Mouse (Mus musculus): ENCODE data around the gene Hist1h2ad. TPM values are rescaled to one million over a fixed set of nuclear protein-coding genes. Genes with fewer than 3 reads are reported as not detected.

Hist1h2ad gene
- polyA plus RNA-seq, 2 experiments: 4.7 to 10.4 TPM

DNA sequence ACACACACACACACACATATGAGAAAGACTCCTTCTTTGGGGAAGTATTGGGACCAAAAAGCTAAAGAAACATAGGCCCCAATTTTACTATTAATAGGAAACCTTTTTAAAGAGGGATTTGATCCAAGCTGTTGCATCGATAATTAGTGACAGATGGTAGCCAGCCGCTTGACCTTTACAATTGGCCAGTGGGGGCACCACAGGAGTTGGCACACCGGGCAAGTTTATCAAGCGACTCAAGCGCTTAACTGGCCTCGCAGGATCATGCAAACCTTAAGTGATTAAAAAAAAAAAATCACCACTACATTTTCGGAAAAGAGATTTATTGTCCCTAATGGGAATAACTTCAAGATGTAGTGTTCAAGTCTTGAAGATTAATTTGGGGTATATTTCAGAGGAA, 18.4 kb downstream of the Hist1h2ad start:
- DNase-seq (ENCODE audit: low read depth in 3 of 3, low spot score in 3 of 3): no peak
- 71% methylated on average over 7 of the region's 7 CpGs for WGBS (ENCODE audit: insufficient replicate concordance)
- Histone ChIP-seq H3K27me3 (ENCODE audit: control insufficient read depth, insufficient read depth, low read length) (no peaks in the 10 kb centered on the region), H3K27ac (peak overlapping the region; percentile 78), H3K4me3 (ENCODE audit: insufficient read depth in 1 of 2, low read depth in 2 of 2, low read length in 2 of 2) (no peak overlapping the region), H3K9me3 (ENCODE audit: control insufficient read depth, low read length) (no peaks in the 10 kb centered on the region), H3K36me3 (replicated peaks; ENCODE audit: control insufficient read depth, insufficient read depth, low read depth) (no peaks in the 10 kb centered on the region), H3K4me2 (ENCODE audit: low read depth) (no peak overlapping the region; the same call in 1 of the 2 replicates), H3K9ac (replicated peaks) (peak overlapping the region; percentile 49), H3K4me1 (replicated peaks; ENCODE audit: control insufficient read depth in 2 of 2, insufficient read depth in 2 of 2, low read length in 1 of 2) (peaks cover 43 to 46% of the 10 kb centered on the region in 2 experiments)
- no peak for TF ChIP-seq CTCF (IDR thresholded peaks at IDR 0.05; ENCODE audit: low read depth)
- TF ChIP-seq EP300 (IDR thresholded peaks at IDR 0.05; ENCODE audit: low read depth): no peak
- ATAC-seq (ENCODE audit: insufficient read depth): no peak

GRCm38 (mm10) chr13:23593051-23593770, 19.0 kb downstream of the Hist1h2ad start:
- H3K9me3 ChIP-seq (ENCODE audit: control insufficient read depth, low read length): no peaks in the 10 kb centered on the region
- peak overlapping the region; percentile 29 for H3K4me2 ChIP-seq (ENCODE audit: low read depth)
- DNase-seq (ENCODE audit: low read depth in 3 of 3, low spot score in 3 of 3) (no peak), ATAC-seq (ENCODE audit: insufficient read depth) (no peak)
- H3K27me3 ChIP-seq (ENCODE audit: control insufficient read depth, insufficient read depth, low read length): no peaks in the 10 kb centered on the region
- peak overlapping the region; percentile 78 for H3K27ac ChIP-seq
- H3K4me3 ChIP-seq (ENCODE audit: insufficient read depth in 1 of 2, low read depth in 2 of 2, low read length in 2 of 2): no peak overlapping the region
- peak overlapping the region; percentile 49 for H3K9ac ChIP-seq (replicated peaks)
- H3K4me1 ChIP-seq (replicated peaks; ENCODE audit: control insufficient read depth in 2 of 2, insufficient read depth in 2 of 2, low read length in 1 of 2): peaks cover 44 to 48% of the 10 kb centered on the region in 2 experiments
- H3K36me3 ChIP-seq (replicated peaks; ENCODE audit: control insufficient read depth, insufficient read depth, low read depth): no peaks in the 10 kb centered on the region
- WGBS (ENCODE audit: insufficient replicate concordance): 8% methylated on average over 5 of the region's 5 CpGs
- TF ChIP-seq EP300 (IDR thresholded peaks at IDR 0.05; ENCODE audit: low read depth) (no peak), CTCF (IDR thresholded peaks at IDR 0.05; ENCODE audit: low read depth) (no peak)

DNA sequence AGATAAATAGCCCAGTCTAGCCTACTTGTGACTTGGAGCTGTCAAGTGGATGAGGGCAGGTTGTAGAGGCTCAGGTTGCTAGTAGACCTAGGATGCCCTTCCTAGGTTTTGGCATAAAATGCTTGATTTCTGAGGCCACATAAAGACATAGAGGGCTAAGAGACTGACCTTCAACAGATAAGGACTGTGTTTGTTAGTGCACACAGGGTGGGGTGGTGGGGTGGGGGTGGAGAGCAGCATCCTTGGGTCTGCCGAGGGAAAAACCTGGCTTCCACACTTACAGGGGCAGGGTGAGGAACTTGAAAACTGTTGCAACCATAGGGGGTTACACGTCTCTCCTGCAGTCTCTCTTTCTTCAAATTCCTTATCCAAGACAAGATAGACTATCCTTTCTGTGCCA, 21.0 kb downstream of the Hist1h2ad start:
- peak overlapping the region; percentile 97 for H3K27ac ChIP-seq
- H3K4me3 ChIP-seq (ENCODE audit: insufficient read depth in 1 of 2, low read depth in 2 of 2, low read length in 2 of 2): no peak overlapping the region; a peak in 1 of 4 replicates
- DNase-seq (ENCODE audit: low read depth in 3 of 3, low spot score in 3 of 3): no peak
- no peaks in the 10 kb centered on the region for H3K27me3 ChIP-seq (ENCODE audit: control insufficient read depth, insufficient read depth, low read length)
- no peaks in the 10 kb centered on the region for H3K9me3 ChIP-seq (ENCODE audit: control insufficient read depth, low read length)
- ATAC-seq (ENCODE audit: insufficient read depth): peak; percentile 27; the same call in 1 of the 2 replicates
- TF ChIP-seq CTCF (IDR thresholded peaks at IDR 0.05; ENCODE audit: low read depth) (no peak), EP300 (IDR thresholded peaks at IDR 0.05; ENCODE audit: low read depth) (no peak)
- 14% methylated on average over 2 of the region's 2 CpGs for WGBS (ENCODE audit: insufficient replicate concordance)
- no peaks in the 10 kb centered on the region for H3K36me3 ChIP-seq (replicated peaks; ENCODE audit: control insufficient read depth, insufficient read depth, low read depth)
- peaks cover 44 to 48% of the 10 kb centered on the region in 2 experiments for H3K4me1 ChIP-seq (replicated peaks; ENCODE audit: control insufficient read depth in 2 of 2, insufficient read depth in 2 of 2, low read length in 1 of 2)
- H3K4me2 ChIP-seq (ENCODE audit: low read depth): peak overlapping the region; percentile 63
- peak overlapping the region; percentile 76 for H3K9ac ChIP-seq (replicated peaks)

DNA sequence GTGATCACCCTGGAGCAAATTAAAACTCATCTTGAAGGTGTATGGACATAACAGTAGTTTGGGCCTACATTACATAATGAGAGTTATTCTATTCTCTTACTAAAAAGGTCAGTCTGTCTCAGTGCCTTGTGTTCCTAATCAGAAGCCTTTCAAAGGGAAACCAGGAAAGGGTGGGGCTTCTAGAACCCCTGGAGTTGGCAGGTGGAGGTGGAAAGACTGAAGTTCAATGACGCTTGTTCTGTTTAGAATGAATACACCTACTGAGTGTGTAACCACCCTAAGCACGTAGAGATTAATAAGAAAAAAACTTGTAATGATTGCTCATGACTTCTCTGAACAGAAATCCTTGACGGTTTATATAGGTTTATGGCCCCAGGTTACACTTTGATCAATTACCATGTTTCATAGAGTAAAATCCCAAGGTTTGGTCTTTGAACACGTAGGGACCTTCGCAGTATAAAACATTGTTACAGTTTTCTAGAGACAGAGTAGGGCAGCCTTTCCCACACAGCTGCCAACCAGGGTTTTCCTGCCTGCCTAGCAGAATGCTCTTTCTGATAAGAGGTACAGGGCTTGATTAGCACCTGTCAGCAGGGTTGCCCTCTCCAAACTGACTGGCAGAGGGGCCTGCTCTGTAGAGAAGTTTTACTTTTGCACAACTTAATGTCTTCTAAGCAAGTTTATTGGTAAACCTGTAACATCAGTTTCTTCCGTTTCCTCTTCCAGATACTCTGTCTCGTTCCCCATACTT, 21.6 kb downstream of the Hist1h2ad start:
- peaks cover 44 to 48% of the 10 kb centered on the region in 2 experiments for H3K4me1 ChIP-seq (replicated peaks; ENCODE audit: control insufficient read depth in 2 of 2, insufficient read depth in 2 of 2, low read length in 1 of 2)

DNA sequence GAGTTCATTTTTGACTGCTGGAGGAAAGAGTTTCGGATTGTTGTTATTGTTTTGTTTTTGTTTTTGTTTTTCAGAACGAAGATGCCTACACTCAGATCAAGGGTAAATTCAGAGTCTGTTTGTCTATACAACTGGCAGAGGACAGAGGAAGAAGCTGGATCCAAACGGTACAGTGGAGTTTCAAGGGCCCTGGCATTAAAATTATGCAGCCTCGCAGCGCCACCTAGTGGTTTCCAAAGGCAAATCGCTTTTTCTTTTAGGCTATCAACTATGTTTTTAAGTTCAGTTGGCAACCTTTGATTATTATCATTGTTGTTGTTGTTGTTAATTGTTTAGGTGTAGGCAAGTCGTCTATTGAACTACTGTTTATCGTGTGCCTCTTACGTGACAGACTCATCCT, 23.8 kb downstream of the Hist1h2ad start:
- Histone ChIP-seq H3K4me3 (ENCODE audit: insufficient read depth in 1 of 2, low read depth in 2 of 2, low read length in 2 of 2) (no peak overlapping the region), H3K27ac (peak overlapping the region; percentile 65), H3K4me1 (replicated peaks; ENCODE audit: control insufficient read depth in 2 of 2, insufficient read depth in 2 of 2, low read length in 1 of 2) (peaks cover 38 to 44% of the 10 kb centered on the region in 2 experiments), H3K4me2 (ENCODE audit: low read depth) (peak overlapping the region; percentile 18; the same call in 1 of the 2 replicates), H3K36me3 (replicated peaks; ENCODE audit: control insufficient read depth, insufficient read depth, low read depth) (no peaks in the 10 kb centered on the region), H3K27me3 (ENCODE audit: control insufficient read depth, insufficient read depth, low read length) (no peaks in the 10 kb centered on the region), H3K9me3 (ENCODE audit: control insufficient read depth, low read length) (no peaks in the 10 kb centered on the region), H3K9ac (replicated peaks) (peak overlapping the region; percentile 16; the same call in 1 of the 2 replicates)
- no peak for ATAC-seq (ENCODE audit: insufficient read depth)
- 6% methylated on average over 9 of the region's 9 CpGs for WGBS (ENCODE audit: insufficient replicate concordance)
- peak in 1 of 3 experiments; percentile 75 for DNase-seq (ENCODE audit: low read depth in 3 of 3, low spot score in 3 of 3)
- TF ChIP-seq EP300 (IDR thresholded peaks at IDR 0.05; ENCODE audit: low read depth) (peak; percentile 67), CTCF (IDR thresholded peaks at IDR 0.05; ENCODE audit: low read depth) (peak; percentile 83)

More for the DNA sequence above, 21.6 kb downstream of the Hist1h2ad start:
- H3K4me2 ChIP-seq (ENCODE audit: low read depth): peak overlapping the region; percentile 63
- DNase-seq (ENCODE audit: low read depth in 3 of 3, low spot score in 3 of 3) (peak in 2 of 3 experiments; percentile 70 to 74), ATAC-seq (ENCODE audit: insufficient read depth) (peak; percentile 94)
- peak overlapping the region in 1 of 2 experiments; percentile 10; a peak in 1 of 4 replicates for H3K4me3 ChIP-seq (ENCODE audit: insufficient read depth in 1 of 2, low read depth in 2 of 2, low read length in 2 of 2)
- no peak for TF ChIP-seq CTCF (IDR thresholded peaks at IDR 0.05; ENCODE audit: low read depth)
- peak; percentile 87 for TF ChIP-seq EP300 (IDR thresholded peaks at IDR 0.05; ENCODE audit: low read depth)
- 29% methylated on average over 7 of the region's 7 CpGs for WGBS (ENCODE audit: insufficient replicate concordance)
- H3K27me3 ChIP-seq (ENCODE audit: control insufficient read depth, insufficient read depth, low read length): no peaks in the 10 kb centered on the region
- no peaks in the 10 kb centered on the region for H3K36me3 ChIP-seq (replicated peaks; ENCODE audit: control insufficient read depth, insufficient read depth, low read depth)
- no peaks in the 10 kb centered on the region for H3K9me3 ChIP-seq (ENCODE audit: control insufficient read depth, low read length)
- H3K27ac ChIP-seq: peak overlapping the region; percentile 97
- H3K9ac ChIP-seq (replicated peaks): peak overlapping the region; percentile 76
